Mouse (Mus musculus) bone marrow, adult 2 months (tissue): ENCODE results near the gene Tmcc3.

Experiments used
- CTCF ChIP-seq: fragments of 200-500 bp; IDR thresholded peaks from 2 replicates; pipeline ENCODE4 v1.5.1; 2011; ENCODE audit warnings: low read length, control low read depth; ENCODE audit not compliant: control insufficient read depth, insufficient read depth
- POLR2A ChIP-seq: fragments of 200-500 bp; IDR thresholded peaks from 2 replicates; pipeline ENCODE4 v1.6.1; 2011; ENCODE audit warnings: low read depth, mild to moderate bottlenecking, control low read depth, low read length, borderline replicate concordance; ENCODE audit not compliant: control insufficient read depth

- TF ChIP-seq CTCF (no peak), POLR2A (no peak)
Measured at GRCm38 (mm10) chr10:94501796-94502195, 190.0 kb downstream of the Tmcc3 start.
